Mouse (Mus musculus) E14TG2a.4 (cell line): Measurements from ENCODE around the gene C8a.

Experiments used
- H3K27me3 ChIP-seq: 2 replicates; pipeline ENCODE4 v1.6.1; 2014; ENCODE audit warnings: low read length, control low read depth; ENCODE audit not compliant: insufficient read depth
- H3K36me3 ChIP-seq: 2 replicates; pipeline ENCODE4 v1.6.1; 2014; ENCODE audit warnings: low read length, control low read depth; ENCODE audit not compliant: insufficient read depth
- H3K4me1 ChIP-seq: replicated peaks from 2 replicates; pipeline ENCODE4 v1.6.1; 2014; ENCODE audit warnings: low read depth, low read length, control low read depth
- H3K4me3 ChIP-seq: replicated peaks from 2 replicates; pipeline ENCODE4 v1.5.1; 2014; ENCODE audit warnings: mild to moderate bottlenecking, low read length
- H3K9me3 ChIP-seq: 2 replicates; pipeline ENCODE4 v1.6.1; 2014; ENCODE audit warnings: low read length, control low read depth
- CTCF ChIP-seq: conservative IDR thresholded peaks from 2 replicates; pipeline ENCODE4 v1.5.1; 2014; ENCODE audit warnings: low read length
- NANOG ChIP-seq: IDR thresholded peaks from 2 replicates; pipeline ENCODE4 v1.6.1; 2014; ENCODE audit warnings: borderline replicate concordance, low read length, mixed read lengths
- POU5F1 ChIP-seq: IDR thresholded peaks from 2 replicates; pipeline ENCODE4 v1.6.1; 2014; ENCODE audit warnings: low read length, borderline replicate concordance

Gene C8a

GRCm38 (mm10) chr4:104894004-104894734, 18.0 kb upstream of the C8a start:
- Histone ChIP-seq H3K9me3 (peaks cover 9% of the 10 kb centered on the region; the same call in 1 of the 2 replicates), H3K36me3 (no peaks in the 10 kb centered on the region), H3K4me3 (no peak overlapping the region), H3K4me1 (no peaks in the 10 kb centered on the region), H3K27me3 (no peaks in the 10 kb centered on the region)
- TF ChIP-seq CTCF (peak; percentile 80), NANOG (no peak), POU5F1 (no peak)

GRCm38 (mm10) chr4:104893588-104893987, 17.4 kb upstream of the C8a start:
- TF ChIP-seq POU5F1 (no peak), NANOG (no peak), CTCF (no peak)

DNA sequence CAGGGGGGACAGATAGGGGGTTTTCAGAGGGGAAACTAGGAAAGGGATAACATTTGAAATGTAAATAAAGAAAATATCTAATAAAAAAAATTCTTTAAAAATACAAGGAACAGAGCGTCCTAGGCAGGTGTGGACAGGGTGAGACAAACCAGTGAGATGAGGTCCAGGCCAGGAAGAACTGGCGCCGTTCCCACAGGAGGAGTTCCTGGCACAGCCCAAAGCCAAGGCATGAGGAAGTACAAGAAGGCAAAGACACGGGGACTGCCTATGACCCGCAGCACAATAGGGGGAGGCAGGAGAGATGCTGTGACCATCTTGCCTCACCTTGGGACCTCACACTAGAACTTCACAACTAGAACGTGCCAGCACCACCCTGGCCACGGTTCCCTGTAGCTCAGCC, 15.5 kb upstream of the C8a start:
- TF ChIP-seq CTCF (no peak), NANOG (no peak), POU5F1 (no peak)
- Histone ChIP-seq H3K27me3 (no peaks in the 10 kb centered on the region), H3K4me3 (no peak overlapping the region), H3K4me1 (no peaks in the 10 kb centered on the region), H3K9me3 (0 out of 2 replicates have a peak, but pooled peaks cover under 1% of the 10 kb centered on the region), H3K36me3 (no peaks in the 10 kb centered on the region)

More at GRCm38 (mm10) chr4:104893588-104893987, 17.4 kb upstream of the C8a start:
- H3K36me3 ChIP-seq, result no peaks in the 10 kb centered on the region
- no peaks in the 10 kb centered on the region for H3K4me1 ChIP-seq
- H3K27me3 ChIP-seq, result no peaks in the 10 kb centered on the region
- peaks cover 9% of the 10 kb centered on the region; the same call in 1 of the 2 replicates for H3K9me3 ChIP-seq
- H3K4me3 ChIP-seq, result no peak overlapping the region

GRCm38 (mm10) chr4:104888499-104889262, 12.5 kb upstream of the C8a start:
- Histone ChIP-seq H3K27me3 (no peaks in the 10 kb centered on the region), H3K36me3 (no peaks in the 10 kb centered on the region), H3K9me3 (no peaks in the 10 kb centered on the region), H3K4me1 (no peaks in the 10 kb centered on the region), H3K4me3 (no peak overlapping the region)
- TF ChIP-seq CTCF (no peak), POU5F1 (no peak), NANOG (no peak)

- Histone ChIP-seq H3K4me1 (no peaks in the 10 kb centered on the region), H3K4me3 (no peak overlapping the region)
- TF ChIP-seq NANOG (no peak), CTCF (no peak), POU5F1 (no peak)
These were observed 11.3 kb upstream of the C8a start for GRCm38 (mm10) chr4:104887486-104887885.

DNA sequence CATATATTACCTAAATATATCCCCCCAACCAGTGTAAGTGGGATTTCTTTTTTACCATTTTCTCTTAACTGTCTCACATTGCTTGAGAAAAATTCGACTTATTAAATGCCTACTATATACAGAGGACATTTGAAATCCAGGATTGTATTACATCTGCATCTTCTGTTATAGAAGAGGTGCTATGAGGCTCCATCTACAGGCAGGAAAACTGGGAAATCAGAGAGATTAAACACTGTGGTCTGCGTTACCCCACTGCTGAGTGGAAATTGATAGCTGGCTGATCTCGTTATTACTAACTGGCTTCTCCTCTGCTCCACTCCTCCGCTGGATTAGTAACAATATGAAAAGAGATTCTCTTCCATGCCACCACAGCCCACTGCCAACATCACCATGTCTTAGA, 366 bp downstream of the C8a start:
- TF ChIP-seq POU5F1 (no peak), NANOG (no peak), CTCF (no peak)
- no peaks in the 10 kb centered on the region for H3K9me3 ChIP-seq

More at GRCm38 (mm10) chr4:104887486-104887885, 11.3 kb upstream of the C8a start:
- Histone ChIP-seq H3K27me3 (no peaks in the 10 kb centered on the region), H3K9me3 (no peaks in the 10 kb centered on the region), H3K36me3 (no peaks in the 10 kb centered on the region)

DNA sequence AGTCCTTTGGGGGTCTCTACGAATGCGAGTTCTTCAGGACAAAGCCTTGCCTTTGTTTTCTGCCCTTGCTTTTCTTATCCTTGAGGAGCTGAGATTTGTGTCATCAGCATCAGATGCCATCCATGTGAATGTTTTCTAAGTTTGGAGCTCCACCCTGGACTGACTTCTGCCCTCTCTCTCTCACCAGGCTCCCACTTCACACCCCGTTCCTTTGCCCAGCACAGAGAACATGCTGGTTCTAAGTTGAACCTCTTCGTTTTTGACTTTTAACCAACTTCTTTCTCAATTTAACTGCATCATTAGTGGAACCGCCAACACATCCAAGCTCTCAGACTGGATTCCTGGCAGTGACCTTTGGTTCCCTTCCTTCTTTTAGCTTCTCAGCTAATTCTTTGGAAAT, 6.0 kb downstream of the C8a start:
- Histone ChIP-seq H3K36me3 (no peaks in the 10 kb centered on the region), H3K4me3 (no peak overlapping the region), H3K27me3 (no peaks in the 10 kb centered on the region), H3K9me3 (no peaks in the 10 kb centered on the region), H3K4me1 (no peaks in the 10 kb centered on the region)
- TF ChIP-seq POU5F1 (no peak), CTCF (no peak), NANOG (no peak)

More for the DNA sequence above, 366 bp downstream of the C8a start:
- H3K36me3 ChIP-seq, result no peaks in the 10 kb centered on the region
- H3K4me1 ChIP-seq, result no peaks in the 10 kb centered on the region
- no peak overlapping the region for H3K4me3 ChIP-seq
- H3K27me3 ChIP-seq, result no peaks in the 10 kb centered on the region

DNA sequence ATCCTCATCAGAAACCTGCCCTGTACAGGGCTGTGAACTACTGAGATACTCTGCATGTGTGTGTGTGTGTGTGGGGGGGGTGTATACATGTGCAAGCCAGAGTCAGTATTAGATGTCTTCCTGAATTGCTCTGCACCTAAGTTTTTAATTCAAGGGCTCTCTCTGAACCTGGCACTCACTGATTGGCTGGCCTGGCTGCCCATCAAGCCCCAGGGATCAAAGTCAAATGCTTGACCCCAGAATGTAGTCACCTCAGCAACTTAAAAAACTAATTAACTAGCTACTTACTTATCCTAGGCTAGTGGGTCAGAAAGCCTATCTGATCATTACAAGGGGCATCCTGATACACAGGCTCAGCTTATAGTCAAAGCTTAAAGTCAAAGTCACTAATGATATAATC, 6.6 kb downstream of the C8a start:
- Histone ChIP-seq H3K4me3 (no peak overlapping the region), H3K27me3 (no peaks in the 10 kb centered on the region), H3K4me1 (no peaks in the 10 kb centered on the region), H3K9me3 (no peaks in the 10 kb centered on the region), H3K36me3 (no peaks in the 10 kb centered on the region)
- TF ChIP-seq NANOG, result no peak
- TF ChIP-seq CTCF, result no peak
- no peak for TF ChIP-seq POU5F1
